Mouse (Mus musculus): ENCODE measurements at regions not wholly inside any gene's neighbourhood (a gene's known extent, or its start where the extent isn't known, plus 50 kb on each side); places are given as distances from the start of the nearest gene placed in this dataset.
"Not testable (repeated sequence)": the region's sequence is repeated elsewhere in the genome, so short reads cannot be mapped to it uniquely, and the experiment has no call there.

DNA sequence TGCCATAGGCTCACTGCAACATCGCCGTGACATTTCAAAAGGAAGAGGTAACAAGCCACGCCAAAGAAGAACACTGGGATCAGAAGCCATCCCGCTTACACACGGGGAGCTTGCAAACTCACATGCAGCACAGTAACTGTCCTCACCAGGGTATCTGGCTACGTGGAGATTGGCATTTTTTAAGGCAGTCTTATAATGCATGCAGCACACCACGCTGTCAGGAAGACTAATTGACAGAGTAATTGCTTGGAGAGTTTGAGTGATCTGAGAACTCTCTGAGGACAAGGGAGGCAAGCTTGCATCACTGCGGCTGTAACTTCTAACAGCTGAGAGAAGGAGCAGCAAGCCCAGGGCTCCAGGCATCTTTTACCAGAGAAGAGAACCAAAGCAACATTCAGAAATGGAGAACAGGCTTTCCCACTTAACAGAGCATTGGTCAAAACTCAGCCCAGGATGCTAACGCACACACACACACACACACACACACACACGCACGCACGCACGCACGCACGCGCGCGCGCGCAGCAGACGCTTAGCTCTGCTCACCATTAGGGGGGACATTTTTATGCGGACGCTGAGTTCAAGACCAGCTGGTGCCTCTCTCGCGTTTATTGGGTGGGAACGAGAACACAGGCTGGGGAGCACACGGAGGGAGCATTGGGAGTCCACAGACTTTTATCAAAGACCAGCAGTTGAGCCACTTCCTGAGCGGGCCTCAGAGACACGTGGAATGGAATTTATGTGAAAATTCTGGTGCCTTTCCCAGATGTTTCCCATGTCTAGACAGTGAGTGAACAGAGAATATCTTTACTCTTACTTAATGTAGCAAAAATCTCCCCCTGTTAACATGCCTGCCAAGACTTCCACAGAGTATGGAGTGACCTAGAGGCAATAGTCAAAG, 66.6 kb downstream of the 1700129C05Rik start:
- DNase-seq (ENCODE audit: low spot score in 2 of 2), result no peak

DNA sequence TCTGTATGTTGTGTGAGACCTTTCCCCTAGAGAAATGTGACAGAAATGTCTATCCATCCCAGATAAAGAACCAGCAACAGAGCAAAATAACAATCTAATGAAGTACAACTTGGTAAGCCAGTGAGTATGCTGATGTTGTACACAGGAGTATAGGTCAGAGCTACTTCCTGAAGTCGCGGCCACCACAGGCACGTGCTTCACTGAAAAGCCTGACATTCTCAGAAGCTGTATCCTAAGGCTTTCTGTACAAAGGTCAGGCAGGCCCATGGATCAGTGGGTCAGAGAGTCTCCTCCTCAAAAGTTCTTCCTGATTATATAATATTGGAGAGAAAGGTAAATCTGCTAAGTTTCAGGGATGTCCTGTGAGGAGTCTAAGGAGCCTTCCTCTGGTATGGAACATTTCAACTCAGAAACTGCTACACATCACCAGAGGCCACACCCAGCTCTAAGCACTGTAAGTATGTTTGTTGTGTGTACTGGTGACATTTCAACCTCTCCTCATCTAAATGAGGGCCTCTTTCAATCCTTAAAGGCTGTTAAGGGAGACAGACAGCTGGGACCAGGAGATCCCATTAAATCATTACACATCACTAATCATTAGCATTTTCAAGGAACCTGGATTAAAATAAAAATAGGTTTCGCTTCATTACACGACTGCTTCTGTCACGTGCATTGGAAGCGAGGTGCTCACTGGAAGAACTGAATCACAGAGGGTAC, 70.2 kb downstream of the 1700129C05Rik start:
- DNase-seq (ENCODE audit: low spot score in 2 of 2), result no peak

DNA sequence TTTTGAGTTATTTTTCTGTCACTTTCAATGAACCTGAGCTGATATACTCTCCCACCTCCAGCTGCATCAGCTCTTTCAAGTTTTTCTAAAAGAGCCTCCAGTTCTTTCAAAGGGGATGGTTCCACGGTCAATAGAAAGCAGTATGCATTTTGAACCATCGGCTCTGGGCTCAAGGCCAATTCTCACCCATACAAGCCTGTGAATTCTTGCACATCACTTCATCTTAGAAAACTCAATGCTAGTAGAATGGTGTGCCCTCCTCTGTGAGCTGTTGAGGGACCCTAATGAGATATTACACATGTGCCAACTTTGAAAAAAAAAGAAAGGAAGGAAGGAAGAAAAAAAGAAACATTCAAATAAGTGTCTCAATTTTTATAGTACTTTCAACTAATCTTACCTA, 72.6 kb downstream of the 1700129C05Rik start:
- no peak for DNase-seq (ENCODE audit: low spot score in 2 of 2)

DNA sequence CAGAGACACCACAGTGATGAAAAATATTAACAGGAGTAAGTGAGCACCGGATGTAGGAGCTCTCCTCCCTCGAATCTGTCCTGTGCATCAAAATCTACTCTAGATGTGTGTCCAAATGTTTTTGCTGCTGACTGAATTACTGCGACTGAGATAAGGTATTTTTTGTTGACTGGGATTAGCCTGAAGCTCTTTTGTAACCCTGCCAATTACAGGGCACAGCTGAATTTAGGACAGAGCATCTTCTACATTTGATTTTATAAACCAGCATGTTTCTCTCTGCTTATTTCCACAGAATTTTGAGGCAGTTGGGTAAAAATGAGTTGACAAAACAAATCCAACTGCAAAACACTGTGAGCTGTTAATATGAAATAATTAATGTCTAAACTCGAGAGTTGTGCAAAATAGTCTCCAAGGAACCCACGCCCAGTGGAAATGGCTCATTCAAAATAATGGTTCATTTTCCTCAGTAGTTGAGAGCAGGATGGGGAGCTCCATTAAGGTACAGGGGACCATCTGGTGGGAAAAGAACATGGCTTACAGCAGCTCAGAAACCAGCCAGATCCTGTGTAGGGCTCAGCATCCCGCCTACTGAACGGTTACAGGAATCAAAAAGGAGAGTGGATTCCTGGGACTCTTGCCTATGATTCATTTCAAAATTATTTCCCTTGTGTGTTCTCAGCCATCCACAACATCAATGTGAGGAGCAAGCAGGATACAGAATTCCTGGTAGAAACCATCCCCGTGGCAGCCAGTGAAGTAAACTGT, 76.1 kb downstream of the 1700129C05Rik start:
- no peak for DNase-seq (ENCODE audit: low spot score in 2 of 2)

DNA sequence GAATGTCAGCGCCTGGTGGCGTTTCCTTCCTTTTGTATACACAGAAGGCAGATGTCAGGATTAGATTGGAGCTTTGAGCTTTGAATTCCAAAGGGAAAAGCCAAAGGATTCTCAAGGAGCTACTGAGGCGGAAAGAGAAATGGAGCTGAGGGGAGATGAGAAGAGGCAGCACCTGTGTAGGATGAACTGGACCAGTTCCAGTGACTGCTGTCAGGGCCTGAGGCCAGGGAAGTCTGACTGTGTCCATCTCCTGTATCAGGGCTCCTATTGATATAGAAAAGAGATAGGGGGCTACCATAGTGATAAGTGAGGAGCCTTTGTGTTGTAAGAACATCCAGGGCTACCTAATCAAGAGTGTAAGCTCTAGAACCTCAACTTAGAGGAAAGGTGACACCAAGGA, 79.5 kb downstream of the 1700129C05Rik start:
- no peak for DNase-seq (ENCODE audit: low spot score in 2 of 2)

DNA sequence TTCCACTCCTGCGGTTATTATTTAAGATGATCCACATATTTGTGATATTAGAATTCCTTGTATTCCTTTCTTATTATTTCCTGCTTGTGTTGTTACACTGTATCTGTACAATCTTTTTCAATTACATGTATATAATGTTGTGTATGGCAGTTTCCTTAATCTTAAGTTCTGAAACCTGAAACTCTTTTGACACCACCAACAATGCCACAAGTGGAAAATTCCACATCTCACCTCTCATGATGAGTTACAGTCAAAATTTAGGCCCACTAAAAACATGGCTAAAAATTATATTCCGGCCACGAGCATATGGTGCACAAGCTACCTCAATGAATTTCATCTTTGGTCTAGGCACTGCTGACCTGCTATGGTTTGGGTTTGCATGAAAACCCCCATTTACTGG, 85.9 kb downstream of the 1700129C05Rik start:
- DNase-seq (ENCODE audit: low spot score in 2 of 2), result no peak

DNA sequence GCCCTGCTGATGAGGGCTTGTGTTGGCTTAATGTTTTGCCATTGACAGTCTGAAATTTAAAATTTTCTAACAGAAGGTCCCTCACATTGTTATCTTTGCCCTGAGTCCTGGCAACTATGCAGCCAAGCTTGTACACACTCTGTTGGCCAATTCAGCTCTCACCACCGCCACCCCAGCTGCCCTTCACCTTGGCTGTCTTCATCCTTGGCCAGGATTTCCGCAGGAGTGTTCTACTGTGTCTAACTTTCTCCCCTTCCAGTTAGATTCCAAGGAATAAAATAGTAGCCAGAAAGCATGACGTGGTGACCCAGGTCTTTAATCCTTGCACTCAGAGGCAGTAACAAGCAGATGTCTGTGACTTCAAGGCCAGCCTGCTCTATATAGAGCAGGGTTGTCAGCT, 87.4 kb downstream of the 1700129C05Rik start:
- DNase-seq (ENCODE audit: low spot score in 2 of 2), result no peak

DNA sequence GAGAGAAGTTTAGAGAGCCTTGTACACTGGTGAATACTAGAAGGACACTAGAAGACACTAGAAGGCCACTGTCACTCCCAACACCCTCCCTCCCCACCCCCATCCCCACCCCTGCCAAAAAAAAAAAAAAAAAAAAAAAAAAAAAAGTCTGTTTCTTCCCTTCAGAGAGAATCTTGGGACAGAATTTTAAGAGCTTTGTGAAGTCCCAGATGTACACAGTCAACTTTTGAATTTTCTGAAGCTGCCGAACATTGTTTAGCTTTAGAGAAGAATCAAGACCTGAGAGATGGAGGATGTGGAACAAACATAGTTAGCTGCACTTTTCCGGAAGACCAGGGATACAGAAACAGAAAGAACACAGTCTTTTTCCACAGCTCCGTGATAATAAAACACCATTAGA, 90.3 kb downstream of the 1700129C05Rik start:
- no peak for DNase-seq (ENCODE audit: low spot score in 2 of 2)

DNA sequence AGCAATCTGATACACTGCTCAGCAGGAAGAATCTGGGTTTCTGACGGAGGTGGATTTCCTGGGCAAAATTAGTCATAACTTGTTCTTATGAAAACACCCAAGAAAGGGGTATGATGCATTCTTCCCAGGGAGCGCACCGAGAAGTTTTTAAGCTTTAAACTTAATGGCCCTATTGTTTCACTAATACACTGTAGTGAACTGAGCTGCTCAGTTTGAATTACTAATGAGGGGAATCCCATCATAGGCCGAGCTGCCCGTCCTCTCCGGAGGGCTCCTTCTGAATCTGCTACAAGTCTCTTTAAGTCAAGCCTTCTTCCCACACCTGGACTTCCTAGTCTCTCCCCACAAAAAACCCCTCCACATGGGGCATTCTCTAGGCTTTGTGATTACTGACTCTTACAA, 91.2 kb downstream of the 1700129C05Rik start:
- no peak for DNase-seq (ENCODE audit: low spot score in 2 of 2)

DNA sequence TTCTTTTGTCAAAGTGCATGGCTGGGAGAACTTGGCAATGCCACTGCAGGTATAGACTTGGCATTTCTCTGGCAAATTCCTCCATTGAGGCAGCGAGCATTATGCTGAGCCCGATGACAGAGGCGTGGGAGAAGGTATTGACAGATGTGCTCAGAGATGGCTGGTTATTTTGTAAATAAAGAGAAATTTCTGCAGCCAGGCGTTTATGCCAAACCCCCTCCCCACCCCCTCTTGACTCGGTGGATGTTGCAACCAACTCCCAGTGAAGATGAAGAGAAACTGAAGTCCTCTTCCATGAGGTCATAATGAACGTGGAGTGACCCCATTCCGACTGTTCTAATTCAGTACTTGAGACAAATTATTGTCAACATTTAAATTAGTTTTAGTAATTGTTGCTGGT, 97.0 kb downstream of the 1700129C05Rik start:
- no peak for DNase-seq (ENCODE audit: low spot score in 2 of 2)

DNA sequence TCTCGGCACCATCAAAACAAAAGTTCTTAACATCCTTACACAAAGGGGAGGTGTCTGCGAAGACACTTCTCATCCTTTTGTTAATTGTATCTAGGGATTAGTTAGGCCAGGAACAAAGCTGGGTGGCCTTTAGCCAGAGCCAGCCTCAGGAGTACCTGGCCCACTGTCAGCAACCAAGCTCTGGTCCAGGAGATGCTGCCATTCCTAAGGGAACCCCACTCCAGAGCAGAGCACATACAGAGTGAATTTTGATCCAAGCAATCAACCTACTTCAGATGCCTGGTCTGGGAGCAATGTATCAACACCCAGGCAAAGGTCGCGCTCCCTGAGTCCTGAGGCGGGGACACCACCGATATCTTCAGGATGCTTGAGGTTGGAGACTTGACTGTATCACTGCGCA, 97.5 kb downstream of the 1700129C05Rik start:
- DNase-seq (ENCODE audit: low spot score in 2 of 2), result no peak

DNA sequence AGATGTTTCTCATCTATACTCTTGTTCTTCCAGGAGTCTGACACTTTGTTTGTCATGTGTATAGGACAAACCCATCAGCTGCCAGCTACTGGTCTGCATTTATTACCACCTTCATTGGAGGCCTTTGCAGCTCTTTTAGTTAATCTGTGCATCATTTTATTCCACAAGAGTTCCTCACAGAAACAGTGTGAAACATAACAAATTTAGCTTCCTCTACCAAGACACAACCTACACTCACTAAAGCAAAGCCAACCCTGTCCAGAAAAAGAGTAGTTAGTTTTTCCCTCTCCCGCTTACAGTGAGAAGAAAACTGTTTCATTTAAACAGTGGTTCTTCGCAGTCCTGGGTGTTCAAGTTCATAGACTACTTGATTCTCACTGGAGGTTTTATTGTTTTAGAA, 100.5 kb downstream of the 1700129C05Rik start:
- DNase-seq (ENCODE audit: low spot score in 2 of 2), result no peak

DNA sequence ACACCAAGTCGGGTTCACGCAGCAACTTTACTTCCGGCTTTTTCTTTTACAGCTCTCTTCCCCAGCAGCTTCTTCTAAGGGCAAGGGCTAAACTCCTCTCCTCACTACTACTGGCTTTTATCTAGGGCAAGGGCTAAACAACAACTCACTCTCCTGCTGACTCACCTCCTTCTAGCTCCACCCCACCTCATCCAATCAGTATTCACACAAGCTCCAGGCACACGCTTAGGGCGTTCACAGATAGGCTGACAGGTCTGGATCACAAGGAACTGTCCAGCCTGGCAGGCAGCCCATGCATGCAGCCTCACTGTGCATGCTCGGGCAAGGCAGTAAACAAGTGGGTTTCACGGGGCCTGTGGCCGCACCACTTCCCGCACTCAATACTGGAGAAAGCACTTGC, 116.9 kb downstream of the 1700129C05Rik start:
- DNase-seq (ENCODE audit: low spot score in 2 of 2), result not testable (repeated sequence)

DNA sequence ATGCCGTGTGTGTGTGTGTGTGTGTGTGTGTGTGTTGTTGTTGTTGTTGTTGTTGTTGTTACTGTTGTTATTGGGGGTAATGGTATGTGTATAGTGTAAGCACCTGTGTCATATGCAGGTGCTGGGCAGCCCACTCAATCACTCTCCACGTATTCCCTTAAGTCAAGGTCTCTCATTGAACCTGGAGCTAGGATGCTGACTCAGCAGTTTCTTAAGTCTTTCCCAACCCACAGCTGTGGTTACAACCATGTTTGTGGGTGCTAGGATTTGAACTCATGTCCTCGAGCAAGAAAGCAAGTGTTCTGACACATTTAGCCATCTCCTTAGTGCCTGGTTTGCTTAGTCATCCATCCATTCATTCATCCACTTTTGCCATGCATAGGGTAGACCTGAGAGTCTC, 133.2 kb downstream of the 1700129C05Rik start:
- DNase-seq (ENCODE audit: low spot score in 2 of 2), result no peak

DNA sequence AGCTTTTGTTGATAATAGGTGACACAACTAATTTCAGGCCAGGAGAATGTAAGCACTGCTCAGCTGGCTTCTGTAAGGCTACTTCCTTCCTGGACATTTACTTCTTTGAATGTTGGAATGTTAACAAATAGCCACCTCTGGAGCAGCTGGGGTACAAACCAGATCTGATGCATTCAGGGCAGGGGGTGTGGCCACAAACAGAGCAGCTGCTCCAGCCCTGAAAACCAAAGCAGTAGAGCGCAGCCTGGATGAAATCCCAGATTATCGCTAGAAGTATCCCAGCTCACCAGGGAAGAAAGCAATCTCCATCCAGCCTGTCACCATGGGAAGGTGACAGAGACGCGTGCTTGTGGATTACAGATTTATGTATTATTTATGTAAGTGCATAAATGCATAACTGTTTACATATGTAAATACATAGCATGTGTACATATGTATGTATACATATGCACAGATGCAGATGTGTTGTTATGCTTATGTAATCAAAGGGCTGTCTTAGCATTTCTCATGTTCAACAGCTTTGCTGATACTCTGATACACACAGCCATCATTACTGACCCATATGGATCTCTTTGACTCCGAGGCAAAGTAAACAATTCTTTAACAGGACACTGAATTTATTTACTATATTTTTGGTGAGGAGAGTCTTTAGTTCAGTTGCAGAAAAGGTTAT, 143.5 kb downstream of the 1700129C05Rik start:
- no peak for DNase-seq (ENCODE audit: low spot score in 2 of 2)

DNA sequence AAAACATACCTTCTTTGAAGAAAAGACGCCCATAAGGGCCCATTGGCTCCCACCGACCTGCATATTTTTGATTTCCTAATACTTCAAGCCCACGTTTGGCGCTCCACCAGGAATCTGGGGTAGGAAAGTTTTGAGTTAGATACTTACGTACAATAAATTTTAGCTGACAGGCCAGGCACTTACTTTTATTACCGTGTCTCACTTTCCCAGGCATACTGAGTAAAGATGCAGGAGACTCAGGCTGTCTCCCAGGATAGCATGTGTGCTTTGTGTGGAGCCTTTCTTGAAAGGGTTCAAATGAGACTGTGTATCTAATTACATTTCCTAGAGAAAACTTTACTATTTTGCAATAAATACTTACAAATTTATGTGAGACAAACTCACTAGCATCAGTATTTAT, 147.7 kb downstream of the 1700129C05Rik start:
- no peak for DNase-seq (ENCODE audit: low spot score in 2 of 2)

DNA sequence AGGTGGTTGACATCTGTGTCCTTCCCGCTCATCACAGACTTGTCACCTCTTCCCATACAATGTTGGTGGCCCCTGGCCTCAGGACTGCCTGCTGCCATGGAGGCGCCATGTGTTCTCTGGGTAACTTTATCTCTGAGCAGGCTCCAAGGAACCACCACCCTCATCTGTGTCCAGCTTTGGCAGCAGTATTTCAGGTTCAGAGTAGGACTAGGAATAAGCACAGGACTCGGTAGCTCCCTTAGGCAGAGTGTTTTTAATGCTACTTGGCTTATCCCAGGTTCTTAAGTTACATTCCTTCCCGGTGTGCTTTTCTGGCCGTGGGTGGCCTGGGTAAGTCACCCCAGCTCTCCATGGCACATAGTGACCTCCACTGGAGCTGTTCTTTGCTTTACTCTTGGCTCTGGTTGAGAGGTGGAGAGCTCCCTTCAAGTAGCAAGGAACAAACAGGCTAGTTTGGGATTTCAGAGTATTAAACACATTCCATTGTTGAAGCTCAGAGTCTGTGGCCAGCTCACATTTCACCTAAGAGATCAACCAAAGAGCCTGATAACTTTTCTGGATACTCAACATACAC, 153.0 kb downstream of the 1700129C05Rik start:
- no peak for DNase-seq (ENCODE audit: low spot score in 2 of 2)

DNA sequence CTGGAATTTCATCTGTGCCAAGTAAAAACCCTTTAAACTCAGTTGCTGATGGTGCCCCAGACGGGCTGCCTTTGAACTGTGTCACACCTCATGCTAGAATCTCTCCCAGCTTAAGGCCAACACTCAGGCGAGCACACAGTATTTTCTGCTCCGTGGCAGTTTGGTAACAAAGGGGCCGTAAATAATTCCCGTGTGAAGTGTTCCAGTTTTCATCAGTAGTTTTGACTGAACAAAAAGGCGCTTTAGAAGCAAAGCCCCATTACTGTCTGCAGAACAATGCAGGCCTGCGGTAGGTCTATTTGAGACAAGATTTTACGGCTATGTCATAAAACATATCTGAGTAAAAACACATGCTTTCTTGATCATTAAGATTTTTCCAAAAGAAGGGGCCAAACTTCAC, 155.0 kb downstream of the 1700129C05Rik start:
- no peak for DNase-seq (ENCODE audit: low spot score in 2 of 2)

DNA sequence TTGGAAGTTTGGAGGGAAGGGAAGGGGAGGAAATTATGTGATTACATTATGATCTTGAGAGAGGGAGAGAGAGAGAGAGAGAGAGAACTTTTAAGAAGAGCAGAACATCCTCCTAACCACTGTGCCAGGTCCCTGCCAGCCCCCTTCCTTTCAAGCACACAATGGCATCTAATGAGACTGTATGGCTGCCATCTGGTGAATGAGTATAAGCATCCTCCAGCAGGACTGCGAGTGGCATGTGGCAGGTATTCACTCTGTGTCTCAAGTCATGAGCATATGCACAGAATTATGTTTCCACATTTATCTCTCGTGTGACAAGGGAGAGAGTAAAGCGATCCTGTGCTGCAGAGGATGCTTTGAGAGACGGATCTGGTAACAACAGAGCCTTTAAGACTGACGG, 156.9 kb downstream of the 1700129C05Rik start:
- no peak for DNase-seq (ENCODE audit: low spot score in 2 of 2)

DNA sequence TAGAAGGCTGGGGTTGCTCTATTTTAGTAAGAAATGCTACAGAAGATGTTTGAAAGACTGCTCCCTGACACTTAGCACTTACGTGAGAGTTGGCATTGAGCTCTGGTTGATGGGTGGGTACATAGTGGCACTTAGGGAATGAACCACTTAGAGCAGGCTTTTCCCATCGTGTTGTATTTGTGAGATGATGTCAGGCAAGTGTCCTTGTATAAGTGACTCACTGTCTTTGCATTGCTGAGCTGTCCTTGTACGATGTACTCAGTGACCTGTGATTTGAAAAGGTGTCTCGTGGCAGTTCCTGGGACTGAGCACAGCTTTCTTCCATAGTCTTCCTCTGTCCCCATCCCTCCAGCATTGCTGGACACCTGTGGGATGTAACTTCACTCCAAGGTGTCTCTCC, 165.9 kb downstream of the 1700129C05Rik start:
- DNase-seq (ENCODE audit: low spot score in 2 of 2), result no peak

DNA sequence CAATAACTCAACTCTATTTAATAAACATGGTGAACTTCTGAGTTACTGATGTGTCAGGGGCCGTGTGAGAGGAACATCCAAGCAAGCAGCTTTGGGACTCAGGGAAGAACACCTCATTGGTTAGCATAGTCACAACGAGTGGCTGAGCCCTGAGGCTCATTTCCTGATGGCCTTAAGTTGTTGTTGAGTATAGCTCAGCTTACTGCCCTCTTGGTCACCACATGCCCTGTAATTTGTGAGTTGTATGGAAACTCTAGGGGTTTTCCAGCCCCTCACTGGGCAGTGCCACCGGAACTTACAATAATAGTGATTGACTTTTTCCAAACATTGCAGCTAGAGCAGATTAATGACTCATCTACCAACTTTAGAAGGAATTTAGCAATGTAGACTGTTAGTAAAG, 173.4 kb downstream of the 1700129C05Rik start:
- no peak for DNase-seq (ENCODE audit: low spot score in 2 of 2)

DNA sequence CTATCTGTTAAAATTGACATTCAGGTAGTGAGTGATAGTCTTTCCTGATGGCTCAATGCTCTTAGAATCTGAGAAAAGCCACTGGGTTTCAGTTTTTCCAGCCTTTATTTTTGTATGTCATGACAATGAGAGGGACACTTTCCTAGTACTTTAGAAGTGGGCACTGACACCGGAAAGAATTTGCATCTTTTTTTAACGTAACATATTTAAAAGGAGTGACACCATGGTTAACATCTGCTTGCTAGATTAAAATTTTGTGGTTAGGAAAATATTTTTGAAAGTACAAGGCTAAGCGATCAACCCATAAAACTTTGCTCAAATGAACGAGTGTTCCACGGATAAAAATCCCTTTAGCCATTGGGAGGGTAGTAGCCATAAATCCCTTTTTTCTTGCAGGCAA, 174.7 kb downstream of the 1700129C05Rik start:
- no peak for DNase-seq (ENCODE audit: low spot score in 2 of 2)

Measured in spleen, postnatal 10 days (tissue).